Mouse (Mus musculus): ENCODE measurements around the gene Isg20l2. TPM values are rescaled to one million over a fixed set of nuclear protein-coding genes. Genes with fewer than 3 reads are reported as not detected.

Isg20l2 gene
- polyA plus RNA-seq, 1 experiment = 14.3 TPM

DNA sequence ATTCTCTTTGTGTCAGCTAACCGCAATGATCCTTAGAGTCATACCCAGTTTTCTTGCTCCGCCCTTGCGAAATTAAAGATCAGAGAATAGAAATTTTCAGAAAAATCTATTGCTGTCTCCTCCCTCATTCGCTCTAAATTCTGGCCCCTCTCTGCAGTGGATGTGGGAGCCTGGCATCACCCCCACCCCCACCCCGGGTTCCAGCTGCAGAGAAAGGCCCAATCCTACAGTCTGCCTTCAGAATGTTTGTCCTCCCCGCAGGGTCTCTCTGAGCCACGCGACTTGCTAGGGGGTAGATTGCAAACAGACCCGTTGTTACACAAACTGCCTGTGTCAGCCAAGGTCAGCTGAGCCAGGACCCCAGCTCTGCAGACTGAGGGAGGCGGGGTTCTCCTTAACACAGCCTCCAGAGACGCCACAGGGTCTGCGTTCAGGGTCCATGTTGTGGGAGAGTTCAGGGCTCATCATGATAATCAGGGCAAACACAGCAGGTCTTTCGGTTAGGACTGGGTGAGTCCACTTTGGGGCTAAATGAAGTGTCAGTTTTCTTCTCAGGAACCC is 19.9 kb downstream of the Isg20l2 start:
- Histone ChIP-seq H3K36me3 (ENCODE audit: control insufficient read depth, insufficient read depth, low read length) (no peaks in the 10 kb centered on the region), H3K27me3 (ENCODE audit: control insufficient read depth, insufficient read depth, low read length) (peaks cover 31% of the 10 kb centered on the region), H3K4me3 (ENCODE audit: extremely low read depth, insufficient read depth, insufficient read length) (no peak overlapping the region), H3K4me1 (ENCODE audit: control insufficient read depth, insufficient read depth, insufficient read length) (no peaks in the 10 kb centered on the region; the same call in 1 of the 2 replicates), H3K27ac (ENCODE audit: insufficient read depth, low read length) (no peak overlapping the region)
- TF ChIP-seq CTCF (IDR thresholded peaks at IDR 0.05; ENCODE audit: extremely low read depth, insufficient read depth, insufficient read length, insufficient replicate concordance) = no peak
- no peak for TF ChIP-seq POLR2A (IDR thresholded peaks at IDR 0.05; ENCODE audit: low read depth, low read length)
- WGBS = 34% methylated on average over 13 of the region's 13 CpGs
- no peak for DNase-seq (ENCODE audit: low read depth in 1 of 2, low spot score in 2 of 2)

DNA sequence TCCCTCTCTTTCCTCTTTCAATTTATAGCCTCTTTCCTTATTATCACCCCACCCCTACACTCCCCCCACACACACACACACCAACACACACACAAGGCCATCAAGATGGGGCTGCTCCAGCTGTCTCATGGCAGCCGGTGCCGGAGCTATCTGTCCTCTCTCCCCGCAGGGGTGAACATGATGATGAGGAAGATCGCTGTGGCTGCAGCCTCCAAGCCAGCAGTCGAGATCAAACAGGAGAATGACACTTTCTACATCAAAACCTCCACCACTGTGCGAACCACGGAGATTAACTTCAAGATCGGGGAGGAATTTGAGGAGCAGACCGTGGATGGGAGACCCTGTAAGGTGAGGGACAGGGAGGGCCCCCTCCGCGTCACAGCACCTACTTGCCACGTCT is 21.8 kb downstream of the Isg20l2 start:
- WGBS = 26% methylated on average over 12 of the region's 12 CpGs
- Histone ChIP-seq H3K4me1 (ENCODE audit: control insufficient read depth, insufficient read depth, insufficient read length) (no peaks in the 10 kb centered on the region; the same call in 1 of the 2 replicates), H3K4me3 (ENCODE audit: extremely low read depth, insufficient read depth, insufficient read length) (no peak overlapping the region), H3K27ac (ENCODE audit: insufficient read depth, low read length) (no peak overlapping the region), H3K27me3 (ENCODE audit: control insufficient read depth, insufficient read depth, low read length) (peaks cover 28% of the 10 kb centered on the region), H3K36me3 (ENCODE audit: control insufficient read depth, insufficient read depth, low read length) (no peaks in the 10 kb centered on the region)
- no peak for DNase-seq (ENCODE audit: low read depth in 1 of 2, low spot score in 2 of 2)
- TF ChIP-seq CTCF (IDR thresholded peaks at IDR 0.05; ENCODE audit: extremely low read depth, insufficient read depth, insufficient read length, insufficient replicate concordance) (no peak), POLR2A (IDR thresholded peaks at IDR 0.05; ENCODE audit: low read depth, low read length) (no peak)

DNA sequence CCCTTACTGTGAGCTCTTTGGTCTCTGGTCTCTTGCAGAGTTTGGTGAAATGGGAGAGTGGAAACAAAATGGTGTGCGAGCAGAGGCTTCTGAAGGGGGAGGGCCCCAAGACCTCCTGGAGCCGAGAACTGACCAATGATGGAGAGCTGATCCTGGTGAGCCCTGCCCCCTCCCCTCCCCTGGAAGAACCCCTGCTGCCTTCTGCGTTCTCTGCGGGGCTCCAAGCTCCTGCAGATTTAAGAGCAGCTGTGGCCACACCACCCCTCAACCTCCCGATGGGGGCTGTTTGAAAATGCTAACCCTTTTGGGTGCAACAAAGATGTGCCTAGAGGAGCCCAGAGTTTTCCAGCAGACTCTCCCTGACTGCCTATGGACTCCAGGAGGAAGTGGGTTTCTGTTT is 22.3 kb downstream of the Isg20l2 start:
- Histone ChIP-seq H3K27ac (ENCODE audit: insufficient read depth, low read length) (no peak overlapping the region), H3K4me1 (ENCODE audit: control insufficient read depth, insufficient read depth, insufficient read length) (no peaks in the 10 kb centered on the region; the same call in 1 of the 2 replicates), H3K36me3 (ENCODE audit: control insufficient read depth, insufficient read depth, low read length) (no peaks in the 10 kb centered on the region), H3K4me3 (ENCODE audit: extremely low read depth, insufficient read depth, insufficient read length) (no peak overlapping the region), H3K27me3 (ENCODE audit: control insufficient read depth, insufficient read depth, low read length) (peaks cover 28% of the 10 kb centered on the region)
- TF ChIP-seq POLR2A (IDR thresholded peaks at IDR 0.05; ENCODE audit: low read depth, low read length) = no peak
- no peak for TF ChIP-seq CTCF (IDR thresholded peaks at IDR 0.05; ENCODE audit: extremely low read depth, insufficient read depth, insufficient read length, insufficient replicate concordance)
- no peak for DNase-seq (ENCODE audit: low read depth in 1 of 2, low spot score in 2 of 2)
- WGBS = 6% methylated on average over 5 of the region's 5 CpGs

DNA sequence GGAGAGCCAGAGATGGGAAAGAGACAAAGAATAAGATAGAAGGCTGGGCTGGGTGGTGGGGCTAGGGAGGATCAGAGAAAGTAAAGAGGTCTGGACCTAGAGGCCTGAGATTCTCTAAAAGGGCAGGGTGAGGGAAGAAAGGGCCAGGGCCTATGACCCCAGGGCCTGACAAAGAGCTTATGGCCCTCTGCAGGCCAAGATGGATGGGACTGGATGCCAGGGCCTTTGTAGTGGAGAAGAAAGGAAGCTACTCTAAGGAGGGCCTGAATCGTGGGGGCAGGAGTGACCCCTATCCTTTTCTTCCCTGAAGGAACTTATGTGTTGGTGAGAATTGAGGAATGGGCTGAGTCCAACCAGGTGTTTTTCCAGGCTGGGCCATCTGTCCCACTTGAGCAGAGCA is 27.9 kb downstream of the Isg20l2 start:
- H3K36me3 ChIP-seq (ENCODE audit: control insufficient read depth, insufficient read depth, low read length) = no peaks in the 10 kb centered on the region
- H3K27me3 ChIP-seq (ENCODE audit: control insufficient read depth, insufficient read depth, low read length) = peaks cover 13% of the 10 kb centered on the region
- H3K4me3 ChIP-seq (ENCODE audit: extremely low read depth, insufficient read depth, insufficient read length) = no peak overlapping the region
- H3K4me1 ChIP-seq (ENCODE audit: control insufficient read depth, insufficient read depth, insufficient read length) = no peaks in the 10 kb centered on the region
- 77% methylated on average over 1 of the region's 1 CpGs for WGBS
- H3K27ac ChIP-seq (ENCODE audit: insufficient read depth, low read length) = no peak overlapping the region
- no peak for DNase-seq (ENCODE audit: low read depth in 1 of 2, low spot score in 2 of 2)
- no peak for TF ChIP-seq POLR2A (IDR thresholded peaks at IDR 0.05; ENCODE audit: low read depth, low read length)
- no peak for TF ChIP-seq CTCF (IDR thresholded peaks at IDR 0.05; ENCODE audit: extremely low read depth, insufficient read depth, insufficient read length, insufficient replicate concordance)

DNA sequence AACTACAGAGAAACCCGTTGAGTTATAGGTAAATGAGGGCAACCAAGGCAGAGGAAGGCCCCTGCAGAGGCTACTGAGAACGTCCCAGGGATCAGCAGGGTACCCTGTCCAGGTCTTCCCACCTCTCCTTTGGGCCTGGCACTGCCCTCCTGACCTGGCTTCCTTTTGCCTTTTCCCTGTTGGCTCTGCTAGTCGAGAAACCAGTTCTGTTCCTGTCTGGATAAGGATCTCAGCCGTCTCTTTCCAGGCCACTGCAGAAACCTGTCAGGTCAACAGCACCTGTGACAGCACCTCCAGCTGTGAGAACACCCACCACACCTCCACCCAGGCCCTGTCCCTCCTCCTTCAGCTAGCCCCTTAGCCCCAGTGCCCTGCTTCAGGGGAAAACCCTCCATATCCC is 28.4 kb downstream of the Isg20l2 start:
- no peak for DNase-seq (ENCODE audit: low read depth in 1 of 2, low spot score in 2 of 2)
- Histone ChIP-seq H3K27ac (ENCODE audit: insufficient read depth, low read length) (no peak overlapping the region), H3K4me3 (ENCODE audit: extremely low read depth, insufficient read depth, insufficient read length) (no peak overlapping the region), H3K27me3 (ENCODE audit: control insufficient read depth, insufficient read depth, low read length) (peaks cover 11% of the 10 kb centered on the region), H3K4me1 (ENCODE audit: control insufficient read depth, insufficient read depth, insufficient read length) (no peaks in the 10 kb centered on the region), H3K36me3 (ENCODE audit: control insufficient read depth, insufficient read depth, low read length) (no peaks in the 10 kb centered on the region)
- no peak for TF ChIP-seq CTCF (IDR thresholded peaks at IDR 0.05; ENCODE audit: extremely low read depth, insufficient read depth, insufficient read length, insufficient replicate concordance)
- TF ChIP-seq POLR2A (IDR thresholded peaks at IDR 0.05; ENCODE audit: low read depth, low read length) = no peak
- WGBS = 74% methylated on average over 4 of the region's 4 CpGs

DNA sequence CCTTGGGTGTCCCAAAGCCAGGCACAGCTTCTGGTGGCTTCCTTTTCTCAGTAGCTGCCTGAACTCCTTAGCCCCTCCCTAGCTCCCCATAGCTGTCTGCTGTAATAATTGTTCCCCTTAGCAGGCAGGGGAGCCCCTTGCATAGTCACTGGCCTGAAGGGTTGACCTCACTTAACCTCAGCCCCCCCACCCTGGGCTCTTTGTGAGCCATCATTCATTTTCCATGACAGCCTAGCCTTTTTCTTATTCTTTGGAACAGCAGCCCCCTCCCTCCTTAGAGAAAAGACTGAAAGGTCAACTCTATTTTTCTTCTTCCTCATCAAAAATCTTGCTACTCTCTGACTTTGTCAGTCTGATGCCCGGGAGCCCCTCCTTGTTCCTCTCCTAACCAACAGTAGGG is 28.9 kb downstream of the Isg20l2 start:
- no peaks in the 10 kb centered on the region for H3K36me3 ChIP-seq (ENCODE audit: control insufficient read depth, insufficient read depth, low read length)
- no peak overlapping the region for H3K27ac ChIP-seq (ENCODE audit: insufficient read depth, low read length)
- peaks cover 10% of the 10 kb centered on the region for H3K27me3 ChIP-seq (ENCODE audit: control insufficient read depth, insufficient read depth, low read length)
- no peak for DNase-seq (ENCODE audit: low read depth in 1 of 2, low spot score in 2 of 2)
- no peak overlapping the region for H3K4me3 ChIP-seq (ENCODE audit: extremely low read depth, insufficient read depth, insufficient read length)
- no peaks in the 10 kb centered on the region for H3K4me1 ChIP-seq (ENCODE audit: control insufficient read depth, insufficient read depth, insufficient read length)
- WGBS = 32% methylated on average over 1 of the region's 1 CpGs
- TF ChIP-seq POLR2A (IDR thresholded peaks at IDR 0.05; ENCODE audit: low read depth, low read length) = no peak
- TF ChIP-seq CTCF (IDR thresholded peaks at IDR 0.05; ENCODE audit: extremely low read depth, insufficient read depth, insufficient read length, insufficient replicate concordance) = no peak

DNA sequence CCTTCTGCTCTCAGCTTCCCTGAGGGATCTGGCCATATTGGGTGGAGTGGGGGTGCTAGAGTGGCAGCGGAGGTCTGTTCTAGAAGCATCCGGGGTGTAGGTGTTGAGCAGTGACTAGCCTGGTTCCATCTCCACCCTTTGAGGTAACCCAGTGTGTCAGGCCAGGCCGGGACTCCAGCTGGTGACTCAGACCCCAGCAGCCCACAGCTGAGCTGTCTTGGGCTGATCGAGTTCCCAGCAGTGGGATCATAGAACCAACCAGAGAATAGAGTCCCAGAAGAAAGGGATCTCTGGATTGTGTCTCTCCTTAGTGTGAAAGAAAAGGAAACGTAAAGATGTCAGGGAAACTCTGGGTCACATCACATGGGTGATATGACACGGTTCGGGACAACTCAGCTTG is 29.3 kb downstream of the Isg20l2 start:
- WGBS = 73% methylated on average over 7 of the region's 7 CpGs
- H3K27me3 ChIP-seq (ENCODE audit: control insufficient read depth, insufficient read depth, low read length) = peaks cover 10% of the 10 kb centered on the region

More for the DNA sequence above, 29.3 kb downstream of the Isg20l2 start:
- no peak for DNase-seq (ENCODE audit: low read depth in 1 of 2, low spot score in 2 of 2)
- Histone ChIP-seq H3K4me1 (ENCODE audit: control insufficient read depth, insufficient read depth, insufficient read length) (no peaks in the 10 kb centered on the region), H3K27ac (ENCODE audit: insufficient read depth, low read length) (no peak overlapping the region), H3K4me3 (ENCODE audit: extremely low read depth, insufficient read depth, insufficient read length) (no peak overlapping the region), H3K36me3 (ENCODE audit: control insufficient read depth, insufficient read depth, low read length) (no peaks in the 10 kb centered on the region)
- TF ChIP-seq CTCF (IDR thresholded peaks at IDR 0.05; ENCODE audit: extremely low read depth, insufficient read depth, insufficient read length, insufficient replicate concordance) (no peak), POLR2A (IDR thresholded peaks at IDR 0.05; ENCODE audit: low read depth, low read length) (no peak)
